Mouse (Mus musculus): Measurements from ENCODE around the gene Rpl29.

DNA sequence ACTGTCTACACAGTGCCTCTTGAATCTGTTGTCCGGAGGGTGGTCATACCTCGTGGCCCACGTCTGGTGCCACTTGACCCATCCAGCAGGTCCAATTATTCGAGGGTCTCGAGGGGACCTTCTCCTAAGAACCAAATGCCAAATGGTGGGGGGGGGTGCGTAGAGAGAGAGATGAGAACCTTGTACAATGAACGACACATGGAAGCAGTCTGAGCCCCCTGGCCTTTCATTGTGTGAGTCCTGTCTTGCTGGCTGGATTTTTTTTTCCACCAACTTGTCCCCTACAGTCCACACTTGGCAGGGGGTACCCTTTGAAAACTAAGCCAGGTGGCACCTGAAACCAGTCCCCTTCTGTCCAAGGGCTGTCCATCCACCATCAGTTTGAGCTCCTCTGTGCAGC lies 38.5 kb downstream of the Rpl29 start:
- no peak for TF ChIP-seq GATA1 (IDR thresholded peaks at IDR 0.05; ENCODE audit: low read length)
- TF ChIP-seq TAL1 (IDR thresholded peaks at IDR 0.05; ENCODE audit: low read length), result no peak
